Mouse (Mus musculus): Measurements from ENCODE around the gene Sec22b. TPM values are rescaled to one million over a fixed set of nuclear protein-coding genes. Genes with fewer than 3 reads are reported as not detected.

Gene Sec22b
- 57.0 TPM for polyA plus RNA-seq (2014; fragmentation: Illumina TruSeq; extraction: RNeasy Lipid Tissue Mini Kit (QIAGEN cat#74804); ENCODE audit: insufficient read depth, low read depth, low replicate concordance)

DNA sequence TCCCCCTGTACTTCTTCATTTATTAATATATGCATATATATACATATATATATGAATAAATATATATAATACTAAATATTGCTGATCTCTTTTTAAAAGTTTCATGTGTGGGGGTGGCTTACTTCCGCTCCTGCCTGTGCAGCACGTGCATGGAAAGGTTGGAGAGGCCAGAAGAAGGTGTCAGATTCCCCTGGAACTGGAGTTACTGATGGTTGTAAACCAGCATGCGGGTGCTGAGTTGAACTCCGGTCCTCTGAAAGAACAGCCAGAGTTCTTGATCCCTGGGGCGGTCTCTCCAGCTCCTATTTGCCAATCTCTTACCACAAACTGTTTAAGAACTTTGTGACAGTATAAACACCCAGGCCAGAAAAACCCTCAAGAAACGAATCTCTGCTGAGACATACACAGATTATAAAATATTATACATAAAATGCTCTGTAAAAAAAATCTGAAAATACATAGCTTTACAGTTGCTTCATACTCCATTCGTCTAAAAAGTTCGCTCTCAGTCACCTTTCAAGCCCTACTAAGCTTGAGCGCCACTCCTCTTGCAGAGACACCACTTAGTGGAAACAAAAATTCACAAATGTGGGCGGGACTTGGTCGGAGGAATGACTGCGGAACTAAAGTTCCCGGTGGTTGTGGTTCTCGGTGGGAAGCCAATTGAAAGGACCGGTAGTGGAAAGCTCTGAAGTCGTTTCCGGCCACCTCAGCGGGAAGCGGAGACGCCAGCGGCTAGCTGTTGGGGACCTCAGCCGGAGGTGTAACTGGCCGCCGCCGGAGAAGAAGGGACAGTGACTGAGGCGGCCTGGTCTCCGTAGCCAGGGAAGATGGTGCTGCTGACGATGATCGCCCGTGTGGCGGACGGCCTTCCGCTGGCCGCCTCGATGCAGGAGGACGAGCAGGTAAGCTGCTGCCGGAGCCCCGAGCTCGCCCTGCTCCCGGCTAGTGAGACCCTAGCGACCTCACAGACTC lies at the start of gene Sec22b:
TSS of gene Sec22b (plus strand) at position 675 of the 975 bp plus-strand sequence.

DNA sequence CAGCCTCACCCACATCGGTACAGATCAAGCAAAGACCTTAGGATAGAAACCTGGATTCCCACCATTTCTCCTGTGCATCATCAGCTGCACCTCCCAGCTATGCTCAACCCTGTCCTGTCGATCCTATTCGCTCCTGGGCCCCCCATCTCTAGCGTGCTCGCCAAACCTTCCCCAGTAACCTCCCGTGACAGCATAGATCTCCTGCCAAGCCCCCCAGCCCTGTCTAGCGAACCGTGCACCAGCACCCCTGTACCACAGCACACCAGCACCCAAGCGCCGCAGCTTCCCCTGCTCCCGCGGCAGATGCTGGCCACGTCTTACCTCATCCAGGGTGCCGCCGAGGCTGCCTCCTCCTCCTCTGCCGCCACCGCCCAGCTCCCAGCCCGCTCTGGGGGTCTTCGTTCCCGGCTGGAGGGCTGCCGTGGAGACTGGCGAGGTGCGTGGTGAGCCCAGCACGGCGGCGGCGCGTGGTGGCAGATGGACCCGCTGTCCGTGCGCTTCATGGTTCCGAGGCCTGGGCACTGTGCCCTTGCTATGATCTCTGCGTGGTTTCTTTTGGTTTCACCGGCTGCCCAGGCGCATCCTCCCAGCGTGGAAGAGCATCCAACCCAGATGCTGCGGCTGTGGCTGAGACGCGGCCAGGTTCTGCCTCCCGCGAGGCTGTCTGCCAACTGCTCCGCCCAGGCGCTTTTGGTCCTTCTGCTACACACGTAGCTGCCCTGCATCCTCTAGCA lies 12.7 kb upstream of the Sec22b start, which contains the start of gene Pde4dip:
TSS of gene Pde4dip (minus strand) at position 540 of the 734 bp plus-strand sequence.

Other genes starting within 250 kb of the Sec22b start
- gene Prkab2, start 243.0 kb upstream of the Sec22b start, polyA plus RNA-seq (2014; fragmentation: Illumina TruSeq; extraction: RNeasy Lipid Tissue Mini Kit (QIAGEN cat#74804); ENCODE audit: insufficient read depth, low read depth, low replicate concordance), result 3.7 TPM
- not detected for gene Gm17651, start 226.5 kb upstream of the Sec22b start, polyA plus RNA-seq (2014; fragmentation: Illumina TruSeq; extraction: RNeasy Lipid Tissue Mini Kit (QIAGEN cat#74804); ENCODE audit: insufficient read depth, low read depth, low replicate concordance)
- 21.5 TPM for gene Pde4dip, start 12.5 kb upstream of the Sec22b start, polyA plus RNA-seq (2014; fragmentation: Illumina TruSeq; extraction: RNeasy Lipid Tissue Mini Kit (QIAGEN cat#74804); ENCODE audit: insufficient read depth, low read depth, low replicate concordance)
- gene Notch2, start 112.3 kb downstream of the Sec22b start, polyA plus RNA-seq (2014; fragmentation: Illumina TruSeq; extraction: RNeasy Lipid Tissue Mini Kit (QIAGEN cat#74804); ENCODE audit: insufficient read depth, low read depth, low replicate concordance), result 9.4 TPM

All from lung, adult 10 weeks (tissue).